Mouse (Mus musculus) ES-E14 (cell line): ENCODE measurements around the gene Asphd2.

ENCODE experiments used
- CHD2 ChIP-seq: IDR thresholded peaks from 2 replicates; pipeline ENCODE4 v1.6.1; 2014; ENCODE audit warnings: mild to moderate bottlenecking, low read depth, low read length, inconsistent platforms
- HCFC1 ChIP-seq: IDR thresholded peaks from 2 replicates; pipeline ENCODE4 v1.6.1; 2012; ENCODE audit warnings: low read length, inconsistent platforms, borderline replicate concordance; ENCODE audit not compliant: insufficient read depth
- ZNF384 ChIP-seq: IDR thresholded peaks from 2 replicates; pipeline ENCODE4 v1.6.1; 2012; ENCODE audit warnings: low read depth, low read length, inconsistent platforms

DNA sequence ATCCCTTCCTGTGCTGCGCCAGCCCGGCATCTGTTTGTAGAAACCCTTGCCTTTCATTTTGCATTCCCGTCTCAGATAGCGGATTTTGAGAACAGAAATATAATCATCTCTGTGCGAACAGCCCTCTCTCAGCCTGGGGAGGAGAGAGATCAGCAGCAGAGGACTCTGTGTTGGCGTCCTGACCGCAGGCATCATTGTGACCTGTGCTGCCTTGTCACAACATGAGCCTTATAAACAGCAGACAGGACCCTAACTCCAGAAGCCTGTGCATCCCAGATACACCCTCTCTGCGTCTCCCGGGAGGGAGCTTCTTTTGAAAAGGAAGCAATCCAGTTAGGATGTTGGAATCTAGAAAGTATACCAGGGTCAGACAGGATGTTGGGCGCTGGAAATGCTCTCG, 16.4 kb upstream of the Asphd2 start:
- no peak for TF ChIP-seq ZNF384
- no peak for TF ChIP-seq CHD2
- no peak for TF ChIP-seq HCFC1
